Mouse (Mus musculus) kidney, postnatal 10 days (tissue): ENCODE measurements around the gene Fam189b.
"Not testable (repeated sequence)": the region's sequence is repeated elsewhere in the genome, so short reads cannot be mapped to it uniquely, and the experiment has no call there.

Source experiments
- DNase-seq: peaks from one replicate; pipeline ENCODE4 v3.0.0; 2021; ENCODE audit warnings: mixed read lengths

Gene Fam189b

DNA sequence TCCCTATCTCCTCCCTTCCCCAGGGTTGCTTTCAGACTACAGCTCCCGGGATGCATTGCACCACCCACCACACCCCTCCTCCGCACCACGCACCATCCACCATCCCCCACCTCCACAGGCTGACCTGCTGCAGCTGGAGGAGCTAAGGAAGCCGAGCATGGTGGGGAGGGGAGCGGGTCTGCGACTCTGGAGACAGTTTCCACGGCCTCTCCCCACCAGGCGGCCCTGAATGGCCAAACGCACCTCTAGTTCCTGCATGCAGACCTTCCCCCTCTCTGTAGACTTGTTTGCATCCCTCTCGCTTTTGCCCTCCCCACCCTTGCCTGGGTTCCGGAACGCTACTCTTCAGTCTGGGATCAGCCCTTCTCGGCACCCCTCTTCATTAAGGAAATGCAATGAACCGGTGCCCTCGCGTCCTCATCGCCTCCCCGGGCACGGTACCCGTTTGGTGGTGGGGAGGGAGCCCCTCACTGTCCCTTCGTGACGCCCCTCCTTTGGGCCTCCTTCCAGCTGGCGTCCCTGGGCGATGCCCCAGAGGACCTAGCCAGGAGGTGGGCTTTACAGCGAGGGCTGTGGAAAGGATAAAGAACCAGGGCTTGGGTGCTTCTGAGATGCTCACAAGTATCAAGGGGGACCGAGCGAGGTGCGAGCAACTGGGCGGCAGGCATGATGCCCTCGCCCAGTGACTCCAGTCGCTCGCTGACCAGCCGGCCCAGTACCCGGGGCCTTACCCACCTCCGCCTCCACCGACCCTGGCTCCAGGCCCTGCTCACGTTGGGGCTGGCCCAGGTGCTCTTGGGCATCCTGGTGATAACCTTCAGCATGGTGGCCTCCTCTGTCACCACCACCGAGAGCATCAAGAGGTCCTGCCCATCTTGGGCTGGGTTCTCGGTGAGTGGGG lies at the start of gene Fam189b:
TSS of gene Fam189b (plus strand) at position 86 of the 901 bp plus-strand sequence.
- DNase-seq: peak; percentile 91

DNA sequence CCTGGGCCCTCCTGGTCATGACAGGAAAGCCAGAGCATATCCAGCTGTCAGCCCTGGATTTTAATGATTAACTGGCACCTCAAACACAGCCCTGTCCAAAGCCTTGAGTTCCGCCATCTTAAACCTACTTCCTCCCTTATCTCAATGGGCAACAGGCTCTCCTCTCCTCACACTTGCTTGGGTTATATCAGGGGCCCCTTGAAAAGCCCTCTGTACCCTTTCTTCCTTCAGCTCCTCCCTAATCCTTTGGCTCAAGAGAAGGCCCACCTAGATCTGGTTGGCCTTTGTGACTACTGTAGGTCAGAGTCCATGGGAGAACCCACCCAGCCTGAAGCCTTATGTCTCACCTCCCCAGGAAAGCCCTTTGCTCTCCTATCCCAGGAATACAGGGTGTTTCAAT lies 49.2 kb upstream of the Fam189b start:
- no peak for DNase-seq

DNA sequence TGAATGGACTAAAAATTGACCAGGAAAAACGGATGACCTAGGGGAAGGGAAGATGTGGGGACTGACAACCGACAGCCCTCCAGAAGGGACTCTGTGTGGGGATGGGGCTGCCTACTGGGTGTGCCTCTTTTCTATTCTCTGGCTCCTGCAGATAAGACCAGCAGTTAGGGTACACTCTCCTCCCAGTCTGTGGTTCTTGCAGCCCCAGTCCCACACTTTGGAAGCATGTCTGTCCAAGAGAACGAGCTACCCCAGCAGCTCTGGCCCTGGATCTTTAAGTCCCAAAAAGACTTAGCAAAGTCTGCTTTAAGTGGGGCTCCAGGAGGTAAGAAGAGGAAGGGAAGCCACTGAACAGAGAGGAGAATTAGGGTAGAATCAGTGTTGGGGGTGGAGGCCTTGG lies 47.0 kb upstream of the Fam189b start, which contains the start of gene Pklr:
TSS of gene Pklr (plus strand) at position 185 of the 400 bp plus-strand sequence.
- no peak for DNase-seq

DNA sequence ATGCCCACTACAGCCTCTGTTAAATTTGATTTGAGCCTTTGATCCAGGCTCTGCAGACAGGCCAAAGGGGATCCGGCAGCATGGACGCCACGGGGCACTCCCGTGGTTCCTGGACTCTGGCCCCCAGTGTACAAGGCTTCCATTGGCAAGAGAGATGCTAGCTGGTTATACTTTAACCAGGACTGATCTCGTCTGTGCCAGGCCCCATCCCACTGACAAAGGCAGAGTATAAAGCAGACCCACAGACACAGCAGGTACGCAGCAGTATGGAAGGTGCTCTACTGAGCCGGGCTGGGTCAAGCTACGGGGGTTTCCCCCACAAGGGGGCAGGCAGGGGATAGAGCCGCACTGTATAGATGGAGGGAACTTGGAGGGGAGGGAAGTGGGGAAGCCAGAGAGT lies 46.6 kb upstream of the Fam189b start:
- DNase-seq: peak; percentile 79

DNA sequence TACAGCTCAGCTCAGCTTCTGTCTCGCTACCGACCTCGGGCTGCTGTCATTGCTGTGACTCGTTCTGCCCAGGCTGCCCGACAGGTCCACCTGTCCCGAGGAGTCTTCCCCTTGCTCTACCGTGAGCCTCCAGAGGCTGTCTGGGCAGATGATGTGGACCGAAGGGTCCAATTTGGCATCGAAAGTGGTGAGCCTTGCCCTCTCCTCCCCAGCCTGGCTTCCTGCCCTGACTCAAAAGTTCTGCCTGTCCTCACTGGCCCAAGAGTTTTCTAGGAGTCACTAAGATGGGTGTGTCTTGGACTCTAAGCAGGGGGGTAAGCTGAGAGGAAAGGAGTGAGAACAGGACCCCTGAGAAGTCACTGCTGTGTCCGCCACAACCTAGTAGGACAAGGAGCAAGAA lies 38.1 kb upstream of the Fam189b start:
- DNase-seq: no peak

DNA sequence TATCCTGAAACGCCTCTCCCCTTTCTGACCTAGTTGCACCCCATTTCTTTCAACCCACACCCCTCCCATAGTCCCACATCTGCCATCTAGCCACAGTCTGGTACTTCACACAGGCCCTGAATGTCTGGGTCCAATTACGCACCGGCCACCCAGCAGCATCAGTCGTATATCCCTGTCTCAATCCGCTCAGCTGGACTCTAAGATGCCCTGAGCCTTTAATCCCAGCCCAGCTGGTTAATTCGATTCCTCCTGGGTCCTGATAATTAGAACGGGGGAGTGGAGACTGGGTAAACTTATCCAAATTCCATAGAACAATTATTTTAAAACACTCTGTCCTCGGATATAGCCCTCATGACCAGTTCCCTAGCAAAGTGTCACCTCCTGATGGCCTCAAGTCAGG lies 37.4 kb upstream of the Fam189b start:
- no peak for DNase-seq

DNA sequence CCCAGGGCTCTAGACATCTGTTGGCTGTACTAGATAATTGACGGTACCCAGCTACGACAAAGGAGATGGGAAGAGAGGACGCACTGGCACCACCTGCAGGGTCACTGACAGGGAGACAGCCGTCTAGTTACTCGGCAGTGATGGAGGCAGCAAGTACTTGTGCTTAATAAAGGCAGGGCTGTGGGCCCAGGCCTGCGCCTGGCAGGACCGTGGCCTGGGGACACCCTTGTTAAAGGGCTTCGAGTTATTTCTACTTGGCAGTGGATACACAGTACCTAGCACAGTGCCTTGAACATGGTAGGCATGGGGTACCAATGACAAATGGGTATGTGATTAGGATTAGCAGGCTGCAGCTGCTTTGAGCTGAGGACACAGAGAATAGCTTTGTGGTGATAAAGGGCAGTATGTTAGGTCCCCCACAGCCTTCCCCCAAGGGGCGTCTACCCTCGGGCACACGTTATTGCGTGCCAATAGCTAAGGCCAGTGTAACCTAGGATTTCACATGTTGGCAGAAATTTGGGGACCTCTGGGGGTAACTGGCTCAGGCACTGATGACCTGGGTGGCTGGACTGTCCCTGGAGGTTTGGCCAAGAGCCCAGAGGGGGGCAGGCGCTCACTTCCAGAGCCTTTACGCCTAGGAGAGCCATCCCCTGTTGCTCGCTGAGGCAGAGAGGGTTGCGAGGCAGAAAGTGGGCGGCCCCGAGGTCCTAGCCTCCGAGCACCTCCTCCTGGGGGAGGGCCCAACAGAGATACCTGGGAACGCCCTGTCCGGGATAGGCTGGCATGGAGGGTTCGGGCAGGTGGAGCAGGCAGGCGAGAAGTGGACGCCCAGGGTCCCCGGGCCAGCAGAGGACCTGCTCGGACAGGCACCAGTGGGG lies 35.6 kb upstream of the Fam189b start:
- DNase-seq: peak; percentile 72

DNA sequence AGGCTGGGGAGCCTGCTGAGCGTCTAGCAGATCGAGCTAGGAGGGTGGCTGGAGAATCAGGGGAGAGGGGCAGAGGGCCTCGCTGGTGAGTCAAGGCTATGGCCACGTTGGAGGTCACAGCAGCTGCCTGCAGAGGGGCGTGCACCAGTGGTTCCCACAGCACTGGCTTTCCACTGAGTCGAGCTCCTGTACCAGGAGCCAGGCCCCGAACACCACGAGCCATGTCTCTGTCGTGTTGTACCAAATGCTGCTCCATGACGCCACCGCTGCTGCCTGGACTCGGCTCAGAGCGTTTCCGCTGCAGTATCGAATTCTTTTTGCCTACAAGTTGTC lies 35.0 kb upstream of the Fam189b start:
- no peak for DNase-seq

DNA sequence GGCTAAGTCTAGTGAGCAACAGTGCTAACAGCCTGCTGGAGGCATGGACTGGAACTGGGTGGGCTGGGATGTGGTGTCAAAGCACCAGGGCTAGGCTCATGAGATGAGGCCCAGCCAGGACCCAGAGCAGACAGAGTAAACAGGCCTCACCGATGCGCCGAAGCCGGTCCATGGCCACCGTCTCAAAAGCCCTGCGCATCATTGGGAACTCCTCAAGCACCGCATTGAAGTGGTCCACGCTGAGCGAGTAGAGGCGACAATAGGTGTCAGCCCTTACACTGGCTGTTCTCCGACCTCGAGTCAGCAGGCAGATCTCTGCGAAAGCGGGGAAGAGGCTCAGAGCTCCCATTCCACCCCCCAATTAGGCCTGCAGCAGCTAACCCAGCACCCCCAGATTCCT lies 34.4 kb upstream of the Fam189b start:
- DNase-seq: no peak

DNA sequence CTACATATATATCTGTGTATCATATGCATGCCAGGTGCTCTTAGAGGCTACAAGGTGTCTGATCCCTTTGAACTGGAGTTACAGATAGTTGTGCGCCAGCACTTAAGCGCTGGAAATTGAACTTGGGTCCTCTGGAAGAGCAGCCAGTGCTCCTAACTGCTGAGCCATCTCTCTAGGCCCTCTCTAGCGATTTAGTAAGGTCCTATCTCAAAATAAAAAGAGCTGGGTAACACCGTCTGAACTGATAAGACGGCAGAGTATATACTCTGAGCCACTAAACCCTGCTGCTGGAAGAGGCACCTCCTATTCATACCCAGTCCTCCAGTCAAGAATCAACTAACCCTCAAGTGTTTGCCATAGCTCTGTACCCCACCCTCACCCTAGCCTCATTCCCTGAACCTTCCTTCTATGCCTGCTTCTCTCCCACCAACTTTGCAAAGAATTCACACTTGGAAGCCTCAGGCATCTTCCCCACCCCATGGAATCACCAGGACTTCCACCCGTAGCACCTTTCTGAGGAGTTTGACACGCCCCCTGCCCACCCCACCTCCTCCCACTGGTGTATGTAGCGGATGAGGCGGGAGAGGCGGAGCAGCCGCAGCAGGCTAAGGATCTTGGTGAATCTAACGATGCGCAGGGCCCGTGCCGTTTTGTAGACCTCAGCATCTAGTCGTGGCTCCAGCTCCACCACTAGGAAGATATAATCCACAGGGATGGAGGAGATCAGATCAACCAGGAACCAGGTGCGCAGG lies 30.7 kb upstream of the Fam189b start:
- DNase-seq: peak; percentile 2

DNA sequence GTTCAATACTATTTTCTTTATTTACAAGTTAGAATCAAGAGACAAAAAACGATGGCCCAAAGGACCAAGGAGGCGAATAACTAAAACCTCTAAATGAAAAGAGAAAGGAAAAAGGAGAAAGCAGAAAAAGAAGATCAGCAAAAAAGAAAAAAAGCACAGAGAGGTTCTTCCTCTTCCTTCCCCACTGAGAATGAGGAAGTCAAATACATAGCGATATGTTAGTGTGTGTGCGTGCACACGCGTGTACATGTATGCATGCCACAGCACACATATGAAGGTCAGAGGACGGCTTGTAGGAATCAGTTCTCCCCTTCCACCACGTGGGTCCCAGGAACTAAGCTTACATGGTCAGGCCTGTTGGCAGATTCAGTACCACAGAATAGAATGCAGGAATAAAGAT lies 26.0 kb upstream of the Fam189b start:
- no peak for DNase-seq

DNA sequence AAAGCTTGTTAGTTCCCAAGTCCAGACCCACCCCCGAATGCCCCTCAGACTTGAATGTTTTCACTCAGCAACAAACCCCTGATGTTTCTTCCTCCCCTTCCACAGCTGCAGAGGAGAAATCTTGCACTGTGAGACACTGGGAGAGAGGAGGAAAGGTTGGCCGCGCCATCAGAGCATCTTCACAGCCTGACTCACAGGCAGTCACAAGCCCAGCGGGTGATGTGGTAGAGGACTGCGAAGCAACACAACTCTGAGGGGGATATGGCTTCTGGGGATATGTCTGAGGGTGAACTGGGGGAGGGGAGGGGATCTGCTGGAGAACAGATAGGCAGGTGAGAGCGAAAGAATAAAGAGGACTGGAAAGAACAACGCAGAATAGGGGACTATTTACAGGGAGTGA lies 24.3 kb upstream of the Fam189b start:
- DNase-seq: no peak

DNA sequence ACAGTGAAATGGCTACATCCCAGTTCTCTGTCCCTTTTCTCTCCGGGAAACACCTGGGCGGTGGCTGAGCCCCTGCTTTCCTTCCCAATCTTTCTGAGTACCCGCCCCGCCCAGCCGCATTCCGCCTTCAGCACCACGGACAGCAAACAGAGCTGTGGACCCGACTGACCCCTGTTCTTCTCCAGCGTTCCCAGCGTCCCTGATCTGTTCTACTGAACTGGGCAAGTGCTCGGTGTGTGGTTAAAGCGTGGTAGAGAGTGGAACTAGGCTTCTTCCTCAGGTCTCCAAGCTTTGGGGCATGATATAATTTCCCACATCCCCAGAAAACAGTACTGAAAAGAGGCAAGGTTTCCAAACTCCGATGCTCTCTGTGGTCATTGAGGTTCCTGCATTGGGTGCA lies 23.7 kb upstream of the Fam189b start:
- DNase-seq: peak; percentile 88

DNA sequence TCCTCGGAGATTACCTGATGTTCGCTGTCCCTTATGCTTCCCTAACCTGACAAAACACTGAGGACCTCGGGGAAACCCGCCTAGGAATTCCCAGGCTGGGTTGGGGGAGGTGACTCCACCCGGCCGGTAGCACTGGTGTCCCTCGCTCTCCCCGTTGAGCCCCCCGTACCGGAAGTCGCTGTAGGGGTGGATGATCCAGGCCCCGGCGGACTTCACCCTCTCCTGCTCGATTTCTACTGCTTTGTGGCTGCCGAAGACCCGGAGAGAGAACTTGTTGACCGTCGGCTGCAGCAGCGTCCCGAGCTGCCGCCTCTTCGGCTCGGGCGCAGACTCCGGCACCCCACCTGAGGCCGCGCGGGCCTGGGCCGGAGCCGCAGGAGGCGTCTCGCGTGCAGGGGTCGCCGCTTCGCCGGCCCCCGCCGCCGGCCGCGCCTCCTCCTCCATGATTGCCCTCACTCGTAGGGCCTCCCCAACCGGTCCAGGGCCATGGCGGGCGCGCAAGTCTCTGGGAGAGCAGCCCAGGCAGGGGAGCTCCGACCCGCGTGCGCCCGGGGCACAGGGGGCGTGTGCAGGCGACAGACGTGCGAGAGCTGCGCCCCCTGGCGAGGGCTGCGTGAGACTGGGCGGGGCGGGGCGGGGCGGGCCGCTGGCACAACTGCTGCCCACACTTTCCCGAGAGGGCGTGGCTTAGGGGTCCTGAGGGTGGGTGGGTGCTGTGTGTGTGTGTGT lies 23.2 kb upstream of the Fam189b start, which contains the start of gene Hcn3:
TSS of gene Hcn3 (minus strand) at position 581 of the 729 bp plus-strand sequence.
- peak; percentile 84 for DNase-seq

DNA sequence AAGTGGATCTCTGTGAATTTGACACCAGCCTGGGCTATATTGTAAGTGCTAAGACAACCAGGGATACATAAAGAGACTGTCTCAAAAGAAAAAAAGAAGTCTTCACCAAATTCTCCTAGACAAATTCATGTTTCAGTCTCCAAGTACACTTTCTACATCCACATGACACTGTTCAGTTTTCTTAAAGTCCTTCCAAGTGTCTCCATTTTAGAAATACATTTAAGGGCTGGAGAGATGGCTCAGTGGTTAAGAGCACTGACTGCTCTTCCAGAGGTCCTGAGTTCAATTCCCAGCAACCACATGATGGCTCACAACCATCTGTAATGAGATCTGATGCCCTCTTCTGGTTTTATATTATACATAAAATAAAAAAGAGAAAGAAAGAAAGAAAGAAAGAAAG lies 21.7 kb upstream of the Fam189b start:
- not testable (repeated sequence) for DNase-seq

DNA sequence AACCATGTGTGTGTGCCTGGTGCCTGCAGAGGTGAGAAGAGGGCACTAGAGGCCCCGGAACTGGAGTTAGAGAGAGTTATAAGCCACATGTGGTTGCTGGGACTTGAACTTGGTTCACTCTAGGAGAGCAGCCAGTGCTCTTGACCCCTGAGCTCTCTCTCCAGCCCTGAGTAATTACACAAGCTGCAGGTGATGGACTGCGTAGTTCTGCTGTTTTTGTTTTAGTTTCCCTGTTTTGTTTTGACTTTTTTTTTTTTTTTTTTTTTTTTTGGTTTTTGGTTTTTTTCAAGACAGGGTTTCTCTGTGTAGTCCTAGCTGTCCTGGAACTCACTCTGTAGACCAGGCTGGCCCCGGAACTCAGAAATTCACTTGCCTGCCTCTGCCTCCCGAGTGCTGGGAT lies 21.2 kb upstream of the Fam189b start:
- DNase-seq: no peak

DNA sequence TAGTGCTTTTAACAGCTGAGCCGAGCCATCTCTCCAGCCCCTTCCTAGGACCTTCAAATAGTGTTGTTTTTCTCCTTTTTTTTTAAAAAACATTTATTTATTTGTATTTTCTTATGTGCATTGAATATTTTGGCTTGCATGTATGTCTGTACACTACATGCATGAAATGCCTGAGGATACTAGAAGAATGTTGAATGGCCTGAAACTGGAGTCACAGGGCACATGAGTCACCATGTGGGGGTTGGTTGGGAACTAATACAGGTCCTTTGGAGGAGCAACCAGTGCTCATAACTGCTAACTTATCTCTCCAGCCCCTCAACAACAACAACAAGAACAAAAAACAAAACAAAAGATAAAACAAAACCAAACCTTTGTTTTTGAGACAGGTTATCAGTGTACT lies 19.8 kb upstream of the Fam189b start:
- DNase-seq: no peak

DNA sequence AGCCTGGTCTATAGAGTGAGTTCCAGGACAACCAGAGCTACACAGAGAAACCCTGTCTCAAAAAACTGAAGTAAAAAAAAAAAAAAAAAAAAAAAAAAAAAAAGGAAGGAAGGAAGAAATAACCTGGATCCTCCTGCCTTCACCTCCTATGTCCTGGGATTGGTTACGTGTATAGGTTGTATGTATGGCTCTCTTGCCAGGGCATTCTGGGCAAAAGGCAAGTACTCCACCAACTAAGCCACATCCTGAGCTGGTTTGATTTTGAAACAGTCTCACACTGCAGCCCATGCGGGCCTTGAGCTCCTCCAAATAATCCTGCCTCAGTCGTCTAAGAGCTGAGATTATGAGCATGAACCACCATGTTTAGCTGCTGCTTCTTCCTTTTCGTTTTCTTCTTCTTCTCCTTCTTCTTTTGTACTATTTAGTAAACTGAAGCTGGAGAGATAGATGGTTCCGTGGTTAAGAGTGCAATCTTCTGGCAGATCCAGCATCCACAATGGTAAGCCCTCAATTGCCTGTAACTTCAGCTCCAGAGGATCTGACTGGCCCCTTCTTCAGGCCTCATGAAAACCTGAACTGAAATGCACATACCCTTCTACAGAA lies 19.2 kb upstream of the Fam189b start:
- DNase-seq: no peak

DNA sequence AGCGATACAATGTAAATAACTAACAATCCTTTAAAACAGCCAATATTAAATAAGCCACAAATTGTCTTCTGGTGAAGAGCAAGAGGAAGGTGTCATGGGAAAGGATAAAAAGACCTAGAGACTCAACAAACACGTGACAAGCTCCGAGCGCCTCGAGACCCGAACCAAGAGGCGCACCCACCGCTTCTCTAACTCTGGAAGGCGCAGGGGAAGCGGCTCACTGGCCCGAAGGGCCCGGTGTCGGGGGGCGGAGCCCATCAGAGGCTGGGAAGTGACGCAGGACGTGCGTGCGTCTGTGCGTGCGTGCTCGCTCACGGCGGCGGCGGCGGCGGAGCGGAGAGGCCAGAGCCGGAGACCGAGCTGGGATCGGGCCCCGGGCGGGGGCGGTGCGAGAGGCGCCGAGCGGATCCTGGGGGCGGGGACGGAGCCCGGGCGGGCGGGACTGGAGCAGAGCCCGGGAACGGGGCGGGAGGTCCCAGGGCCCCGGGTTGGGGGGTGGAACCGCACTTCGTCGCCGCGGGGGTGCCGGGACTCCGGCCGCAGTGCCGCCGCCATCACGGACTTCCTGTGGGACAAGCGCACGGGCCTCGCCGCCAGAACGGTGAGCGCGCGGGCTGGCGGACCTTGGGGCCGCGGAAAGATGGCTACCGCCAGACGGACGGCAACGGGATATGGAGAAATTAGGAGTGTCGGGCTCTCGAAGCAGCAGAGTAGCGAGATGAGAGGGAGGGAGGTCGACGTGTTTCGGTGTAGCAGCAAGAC lies 18.3 kb upstream of the Fam189b start, which contains the start of gene Clk2:
TSS of gene Clk2 (plus strand) at position 290 of the 762 bp plus-strand sequence.
- peak; percentile 96 for DNase-seq

DNA sequence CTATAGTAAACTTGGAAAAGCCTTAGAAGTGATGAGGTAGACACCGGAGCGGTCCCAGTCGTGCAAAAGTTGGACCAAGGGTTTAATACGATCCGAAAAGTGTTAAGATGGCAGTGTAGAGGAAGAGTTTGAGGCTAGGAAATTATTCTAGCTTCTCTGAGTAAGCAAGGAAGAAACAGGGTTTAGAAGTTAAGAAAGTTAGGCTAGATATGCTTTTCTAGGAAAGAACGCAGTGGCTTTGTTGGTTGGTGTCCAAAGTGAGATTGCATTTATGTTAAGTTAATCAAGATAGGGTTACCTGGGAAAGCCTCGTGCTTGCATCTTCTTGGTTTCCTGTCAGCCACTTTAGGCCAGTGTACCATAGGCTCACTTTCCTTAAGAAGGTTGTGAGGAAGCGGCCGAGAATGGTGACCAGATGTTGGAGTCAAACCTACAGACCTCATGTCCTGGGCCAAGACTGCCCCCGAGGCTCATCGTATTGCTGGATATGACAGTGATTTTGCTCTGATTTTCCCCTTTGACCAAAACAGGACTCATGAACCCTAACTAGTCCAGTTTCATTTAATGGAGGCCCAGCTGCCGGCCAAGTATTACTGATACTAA lies 17.6 kb upstream of the Fam189b start:
- peak; percentile 10 for DNase-seq

DNA sequence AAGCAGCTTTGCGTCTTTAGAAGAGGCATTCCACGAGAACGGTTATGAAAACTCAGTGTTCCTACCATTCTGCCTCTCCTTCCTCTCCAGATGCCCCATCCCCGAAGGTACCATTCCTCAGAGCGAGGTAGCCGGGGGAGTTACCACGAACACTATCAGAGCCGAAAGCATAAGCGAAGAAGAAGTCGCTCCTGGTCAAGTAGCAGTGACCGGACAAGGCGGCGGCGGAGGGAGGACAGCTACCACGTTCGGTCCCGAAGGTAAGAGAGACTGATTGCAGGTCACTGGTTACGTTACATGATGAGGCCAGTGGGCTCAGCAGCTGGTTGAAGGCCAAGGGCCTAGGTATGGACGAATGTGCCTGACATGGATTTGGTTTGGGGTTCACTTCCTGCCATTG lies 16.0 kb upstream of the Fam189b start:
- no peak for DNase-seq
